Mouse (Mus musculus) right cerebral cortex, adult 2 months (tissue): Measurements from ENCODE around the gene Fyn.
A peak's percentile ranks its signal among the peaks of the same experiment; 100 is the strongest.

Experiments
- DNase-seq, 2 experiments: peaks; one replicate each; pipeline ENCODE4 v3.0.0; 2021 to 2022; ENCODE audit warnings: low spot score in 2 of 2

Fyn gene

DNA sequence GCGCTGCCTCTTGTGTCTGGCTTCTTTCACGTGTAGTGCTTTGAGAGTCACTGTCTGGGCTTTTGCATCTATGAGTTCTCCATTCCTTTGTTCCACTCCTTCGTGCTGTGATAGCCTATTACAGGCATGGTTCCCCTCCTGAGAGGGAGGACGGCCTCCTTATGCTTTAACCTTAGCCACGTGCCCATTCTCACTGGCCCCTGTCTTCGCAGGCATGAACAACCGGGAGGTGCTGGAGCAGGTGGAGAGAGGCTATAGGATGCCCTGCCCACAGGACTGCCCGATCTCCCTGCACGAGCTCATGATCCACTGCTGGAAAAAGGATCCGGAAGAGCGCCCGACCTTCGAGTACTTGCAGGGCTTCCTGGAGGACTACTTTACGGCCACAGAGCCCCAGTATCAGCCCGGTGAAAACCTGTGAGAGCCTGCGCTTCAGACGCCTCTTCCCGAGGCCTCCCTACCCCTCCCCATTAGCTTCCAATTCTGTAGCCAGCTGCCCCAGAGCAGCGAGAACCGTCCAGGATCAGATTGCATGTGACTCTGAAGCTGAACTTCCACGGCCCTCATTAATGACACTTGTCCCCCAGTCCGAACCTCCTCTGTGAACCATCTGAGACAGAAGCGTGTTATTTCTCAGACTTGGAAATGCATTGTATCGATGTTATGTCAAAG lies 195.0 kb downstream of the Fyn start:
- no peak for DNase-seq

DNA sequence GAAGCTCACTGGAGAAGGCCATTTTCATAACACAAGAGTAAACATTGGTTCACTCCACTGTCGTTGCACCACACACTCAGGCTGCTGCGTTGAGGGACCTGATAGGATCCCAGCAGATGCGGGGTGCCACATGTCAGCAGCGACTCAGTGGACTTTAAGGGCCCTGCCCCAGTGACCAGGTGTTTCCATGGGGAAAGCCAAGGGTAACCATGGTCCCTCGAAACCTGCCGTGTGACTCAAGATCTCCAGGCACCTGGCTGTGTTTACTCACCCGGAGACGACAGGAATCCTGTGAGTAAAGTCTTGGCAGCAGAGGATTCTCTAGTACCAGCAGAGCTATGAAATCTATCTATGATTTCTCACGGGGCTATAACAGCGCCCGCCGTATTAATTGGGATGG lies 198.2 kb downstream of the Fyn start:
- no peak for DNase-seq

DNA sequence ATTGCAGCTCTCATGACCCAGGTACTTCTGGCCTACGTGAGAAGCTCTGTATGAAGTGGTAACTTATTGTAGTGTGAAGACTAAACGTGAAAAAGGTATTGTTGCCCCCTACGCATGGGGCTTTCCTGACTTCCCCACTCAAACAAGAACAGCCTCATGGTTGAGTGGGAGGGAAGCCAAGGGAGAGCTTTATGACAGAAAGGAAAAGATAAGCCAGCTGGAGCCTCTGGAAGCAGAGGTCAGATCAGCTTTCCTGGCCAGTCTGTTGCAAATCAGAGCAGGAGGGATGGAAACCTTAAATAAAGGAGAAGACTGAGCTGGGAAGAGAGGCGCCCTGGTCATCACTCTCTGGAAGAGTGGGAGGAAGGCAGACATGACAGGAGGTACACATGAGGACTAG lies 200.3 kb downstream of the Fyn start:
- DNase-seq = no peak

DNA sequence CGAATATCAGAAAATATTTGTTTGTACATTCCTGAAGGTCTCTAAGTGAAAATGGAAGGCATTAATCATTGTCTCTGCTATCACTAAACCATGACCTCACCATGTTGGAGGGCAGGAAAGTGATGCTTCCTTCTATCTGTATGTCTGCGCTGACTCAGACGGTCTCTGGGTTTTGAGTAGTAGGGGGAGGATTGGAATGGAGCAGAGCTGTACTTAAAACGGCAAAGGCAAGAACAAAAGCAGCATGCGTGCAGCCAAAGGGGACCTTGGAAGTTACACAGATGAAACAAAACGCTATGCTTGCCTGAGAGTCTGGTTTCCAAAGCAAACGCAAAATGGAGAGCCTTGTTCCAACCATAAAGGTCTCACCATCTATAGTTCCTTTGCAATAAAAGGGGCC lies 202.4 kb downstream of the Fyn start:
- DNase-seq = no peak

DNA sequence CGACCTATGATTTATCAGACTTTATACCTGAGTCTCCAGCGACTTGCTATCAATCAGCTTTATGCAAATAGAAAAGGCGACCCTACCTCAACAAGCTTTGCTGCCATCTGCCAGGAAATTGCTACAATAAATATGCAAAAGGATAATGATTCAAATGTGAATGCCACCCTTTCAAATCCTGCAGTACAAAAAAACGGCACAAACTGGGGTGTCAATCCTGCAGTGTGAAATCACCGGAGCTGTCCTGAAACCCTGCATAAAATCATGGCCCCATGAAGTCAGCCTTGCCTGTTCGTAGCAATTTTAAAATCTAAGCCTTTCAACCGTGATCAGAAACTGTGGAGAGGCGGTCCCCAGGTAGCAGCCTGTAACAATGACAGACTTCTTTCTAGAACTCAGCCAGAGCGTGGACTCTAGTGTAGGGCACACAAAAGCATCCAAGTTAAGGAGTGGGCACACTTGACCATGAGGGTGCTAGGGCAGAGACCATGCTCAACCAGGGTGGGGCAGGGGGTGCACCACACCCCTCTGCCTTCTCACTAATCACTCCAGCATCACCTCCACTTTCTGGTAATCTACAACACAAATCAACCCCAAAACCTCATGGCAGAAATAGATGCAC lies 203.5 kb downstream of the Fyn start:
- no peak for DNase-seq

DNA sequence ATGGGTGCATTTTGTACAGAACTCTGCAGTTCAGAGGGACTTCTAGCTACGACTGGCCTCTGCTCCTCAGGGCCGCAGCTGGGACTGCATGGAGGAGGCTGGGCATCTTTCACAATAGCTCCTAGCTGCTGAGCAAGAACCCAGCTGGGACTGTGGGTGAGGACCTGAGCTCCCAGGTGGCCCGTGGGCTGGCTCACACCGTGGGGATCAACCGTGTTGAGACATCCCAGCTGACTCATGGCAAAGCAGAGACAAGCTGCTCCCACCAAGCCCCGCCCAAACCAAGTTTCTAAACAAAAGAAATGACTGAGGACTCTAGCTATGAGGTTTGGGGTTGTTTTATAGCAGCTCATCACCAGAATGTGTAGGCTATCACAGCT lies 204.0 kb downstream of the Fyn start:
- DNase-seq = peak; percentile 70 to 76

DNA sequence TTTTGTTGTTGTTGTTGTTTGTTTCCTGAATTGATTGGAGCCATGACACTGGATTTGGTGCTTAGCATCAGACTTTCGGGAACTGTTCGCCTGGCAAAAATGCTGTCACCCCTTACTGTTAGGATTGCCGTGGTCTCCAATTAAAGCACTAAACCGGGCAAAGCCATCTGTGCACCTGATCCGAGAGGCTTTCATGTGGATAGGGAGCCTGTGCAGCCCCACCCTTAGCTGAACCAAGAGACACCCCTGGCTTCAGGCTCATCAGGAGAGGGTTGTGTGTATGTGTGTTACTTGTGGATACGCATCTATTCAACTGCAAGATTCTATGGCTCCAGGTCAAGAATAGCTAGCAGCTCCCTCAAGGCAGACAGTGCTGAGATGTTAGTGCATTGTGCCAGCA lies 207.8 kb downstream of the Fyn start:
- DNase-seq = no peak

DNA sequence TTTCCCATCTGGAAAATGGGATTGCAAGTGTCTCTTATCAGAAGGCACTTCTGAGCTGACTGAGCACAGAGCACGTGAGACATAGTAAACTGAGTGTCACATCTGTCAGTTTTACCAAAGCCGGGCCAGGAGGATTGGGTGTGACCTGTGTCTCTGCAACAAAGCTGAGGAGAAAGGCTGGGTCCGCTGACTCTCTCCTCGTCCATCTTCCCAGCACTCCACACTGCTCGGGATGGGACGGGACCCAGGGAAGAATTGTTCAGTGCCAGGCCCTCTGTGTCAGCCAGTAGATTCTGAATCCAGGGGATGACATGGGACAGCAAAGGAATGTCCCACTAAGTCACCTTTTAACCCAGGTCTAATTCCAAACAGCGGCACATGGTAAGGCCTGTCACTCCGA lies 211.8 kb downstream of the Fyn start:
- DNase-seq = no peak

DNA sequence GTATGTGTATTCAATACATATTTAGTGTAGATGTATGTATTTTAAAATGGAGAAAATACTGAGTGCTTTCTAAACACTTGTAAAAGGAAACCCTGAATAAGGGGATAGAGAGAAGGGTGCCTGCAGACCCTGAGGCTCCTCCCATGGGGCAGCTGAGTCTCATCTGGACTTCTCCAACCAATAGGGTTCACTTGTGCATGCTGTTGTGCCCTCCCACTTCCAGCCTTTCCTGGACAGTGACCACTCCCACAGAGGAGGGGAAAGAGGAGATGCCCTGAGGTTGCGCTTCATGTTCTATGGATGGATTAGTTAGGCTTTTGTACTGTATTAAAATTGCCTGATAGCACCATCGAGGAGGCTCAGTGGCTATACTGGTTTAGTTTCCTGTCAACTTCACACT lies 213.7 kb downstream of the Fyn start:
- DNase-seq = no peak

DNA sequence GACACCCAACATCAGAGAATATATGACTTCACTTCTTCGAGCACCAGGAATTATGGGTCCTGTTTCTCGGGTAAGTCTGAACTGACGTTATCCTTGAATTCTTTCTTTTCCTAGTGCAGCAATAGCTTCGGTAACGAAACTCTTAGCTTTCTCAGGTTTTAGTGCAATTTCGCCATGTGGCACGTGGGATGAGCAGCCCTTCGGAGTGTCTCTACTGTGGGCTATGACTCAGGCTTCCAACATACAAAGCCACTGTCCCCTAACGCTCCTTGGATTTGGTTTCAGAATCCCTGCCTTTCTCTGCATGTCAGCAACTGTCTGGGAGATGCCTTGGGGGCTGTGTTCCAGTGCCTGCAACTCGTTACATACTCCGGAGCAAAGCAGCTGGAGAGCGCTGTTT lies 215.1 kb downstream of the Fyn start:
- DNase-seq = peak; percentile 54 to 56

DNA sequence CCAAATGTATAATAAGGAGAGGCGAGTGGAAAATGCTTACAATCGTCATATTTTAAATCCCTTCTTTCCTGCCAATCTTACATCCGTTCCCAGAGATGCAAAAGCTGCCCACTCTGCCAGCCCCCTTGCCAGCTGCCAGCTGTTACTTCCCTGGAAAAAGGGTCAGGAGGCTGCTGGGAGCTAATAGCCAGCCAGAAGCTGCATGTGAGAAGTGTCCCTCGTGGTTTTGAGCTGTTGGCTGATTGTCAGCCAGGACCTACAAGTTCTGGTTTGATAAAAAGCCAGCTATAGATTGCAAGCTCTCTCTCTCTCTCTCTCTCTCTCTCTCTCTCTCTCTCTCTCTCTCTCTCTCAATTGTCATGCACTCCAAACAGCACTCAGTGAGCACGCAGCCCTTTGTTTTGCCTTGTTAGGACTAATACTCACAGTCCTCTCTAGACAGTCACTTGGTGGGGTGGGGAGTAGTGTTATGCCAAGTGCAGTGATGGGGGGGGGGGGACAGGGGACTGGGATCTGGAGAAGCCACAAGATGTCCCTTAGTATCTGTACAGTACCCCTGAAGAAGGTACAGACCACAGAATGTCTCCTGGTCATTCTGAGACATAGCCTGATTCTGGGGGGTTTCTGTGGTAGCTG lies 218.8 kb downstream of the Fyn start:
- DNase-seq = no peak

DNA sequence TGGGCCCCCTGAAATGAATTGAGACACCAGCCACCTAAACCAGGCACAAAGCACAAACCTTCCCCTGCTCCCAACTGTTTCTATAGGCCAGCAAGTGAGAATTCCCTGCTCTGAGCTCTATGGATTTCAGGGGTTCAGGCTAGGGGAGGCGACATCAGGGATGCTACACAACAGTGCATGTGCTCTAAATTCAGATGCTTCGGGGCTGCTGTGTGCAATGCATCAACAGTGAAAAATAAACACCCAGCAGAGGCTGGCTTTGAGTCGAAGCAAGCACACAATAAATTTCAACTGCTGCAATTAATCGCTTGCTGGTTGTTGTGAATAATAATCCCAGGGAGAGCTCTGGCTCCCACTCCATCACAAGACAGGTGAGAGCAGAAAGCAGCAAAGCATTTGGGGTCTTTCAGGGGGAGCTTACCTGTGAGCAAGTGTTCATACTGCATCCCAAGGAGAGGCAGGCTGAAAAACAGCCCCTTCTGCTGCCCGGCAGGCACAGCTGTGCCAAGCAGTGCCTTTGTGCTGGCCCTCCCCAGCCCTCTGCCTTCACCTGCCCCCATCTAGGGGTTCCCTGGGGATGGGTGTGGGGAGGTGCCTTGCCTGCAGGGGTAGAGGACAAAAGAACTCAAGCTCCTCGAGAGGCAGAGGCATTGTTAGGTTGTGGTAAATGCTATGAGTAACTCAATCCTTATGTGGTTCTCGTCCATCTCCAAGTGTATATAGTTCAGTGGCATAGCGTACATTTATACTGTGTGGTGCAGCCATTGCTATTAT lies 219.5 kb downstream of the Fyn start:
- DNase-seq = no peak

DNA sequence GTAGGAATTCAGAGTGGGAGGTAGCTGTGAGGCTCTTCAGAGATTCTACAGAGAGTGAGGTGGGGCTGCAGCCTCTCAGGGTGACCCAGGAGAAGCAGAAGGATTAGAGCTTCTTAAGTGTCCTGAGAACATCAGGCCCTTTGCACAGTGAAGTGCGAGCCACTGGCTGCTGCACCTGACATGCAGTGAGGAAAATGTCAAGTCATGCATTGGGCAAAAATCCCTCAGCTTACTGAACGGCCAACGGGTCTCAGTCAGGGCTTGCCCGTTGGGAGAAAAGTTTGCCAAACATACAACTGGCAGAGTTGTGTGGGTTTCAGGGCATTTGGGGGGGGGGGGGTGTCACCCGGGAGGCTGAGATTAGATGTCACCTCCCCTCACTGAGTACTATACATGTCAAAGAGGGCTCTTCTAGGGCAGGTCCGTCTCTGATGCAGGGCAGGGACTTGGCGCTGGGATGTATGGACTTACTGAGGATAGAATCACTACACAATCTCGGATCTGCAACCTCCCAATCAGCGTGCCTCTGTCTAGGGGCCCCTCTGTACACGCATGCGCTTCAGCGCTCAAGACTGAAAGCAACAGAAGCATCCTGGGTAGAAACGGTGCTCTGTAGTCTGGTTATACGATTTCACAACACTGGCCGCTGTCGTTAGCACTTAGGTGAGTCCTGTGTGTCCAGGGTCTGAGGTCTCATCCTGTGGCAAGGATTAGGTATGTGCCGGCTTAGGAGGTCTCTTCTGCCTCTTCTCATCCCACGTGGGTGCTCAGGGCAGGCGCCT lies 221.3 kb downstream of the Fyn start:
- DNase-seq = no peak

DNA sequence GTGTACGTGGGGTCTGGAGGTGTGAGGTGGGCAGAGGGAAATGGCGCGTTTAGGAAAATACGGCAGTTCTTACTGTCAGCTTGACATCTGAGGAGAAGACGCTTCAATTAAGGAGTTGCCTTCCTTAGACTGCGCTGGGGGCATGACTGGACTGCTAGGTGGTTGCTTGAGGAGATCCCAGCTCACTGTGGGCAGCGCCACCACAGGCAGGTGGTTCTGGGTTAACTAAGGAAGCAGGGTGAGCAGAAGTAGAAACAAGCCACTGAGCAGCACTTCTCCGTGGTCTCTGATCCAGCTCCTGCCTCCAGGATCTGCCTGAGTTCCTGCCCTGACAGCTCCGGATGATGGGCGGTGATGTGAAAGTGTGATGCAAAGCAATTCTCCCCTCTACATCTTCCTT lies 222.0 kb downstream of the Fyn start:
- DNase-seq = no peak

DNA sequence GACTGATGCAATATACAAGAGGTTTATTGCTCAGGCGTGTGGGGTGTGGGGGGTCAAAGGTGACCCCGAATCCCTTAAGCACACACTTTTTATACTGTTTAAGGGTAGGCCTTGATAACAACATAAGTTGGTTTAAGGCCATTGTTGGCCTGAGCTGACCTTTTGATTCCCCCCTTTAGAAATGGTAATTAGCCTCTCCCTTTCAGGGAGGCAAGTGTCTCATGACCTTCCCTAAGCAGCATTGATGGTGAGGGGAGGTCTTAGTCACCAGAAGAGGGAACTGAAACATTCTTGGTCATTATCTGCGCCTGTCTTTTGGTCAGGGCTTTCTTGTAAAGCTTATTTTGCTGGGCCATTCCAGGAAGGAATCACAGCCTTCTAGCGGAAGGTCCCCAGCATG lies 223.8 kb downstream of the Fyn start:
- DNase-seq = no peak

DNA sequence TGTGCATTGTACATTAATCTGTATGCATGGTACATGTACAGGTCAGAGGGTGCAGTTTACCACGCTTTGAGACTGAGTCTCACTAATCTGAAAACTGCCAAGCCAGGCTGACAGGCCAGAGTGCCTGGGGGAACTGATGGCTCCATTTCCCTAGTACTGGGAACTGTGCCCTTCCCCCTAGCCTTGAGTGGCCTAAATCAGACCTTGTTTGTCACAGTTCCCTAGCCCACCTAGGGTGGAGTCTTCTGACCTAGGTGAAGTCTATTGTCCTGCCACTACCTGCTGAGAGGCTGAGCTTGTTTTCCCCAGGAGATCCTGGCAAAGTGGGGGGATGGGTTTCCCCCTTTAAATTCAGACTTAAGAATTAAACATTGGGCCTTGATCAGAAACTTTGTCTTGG lies 226.1 kb downstream of the Fyn start:
- no peak for DNase-seq

DNA sequence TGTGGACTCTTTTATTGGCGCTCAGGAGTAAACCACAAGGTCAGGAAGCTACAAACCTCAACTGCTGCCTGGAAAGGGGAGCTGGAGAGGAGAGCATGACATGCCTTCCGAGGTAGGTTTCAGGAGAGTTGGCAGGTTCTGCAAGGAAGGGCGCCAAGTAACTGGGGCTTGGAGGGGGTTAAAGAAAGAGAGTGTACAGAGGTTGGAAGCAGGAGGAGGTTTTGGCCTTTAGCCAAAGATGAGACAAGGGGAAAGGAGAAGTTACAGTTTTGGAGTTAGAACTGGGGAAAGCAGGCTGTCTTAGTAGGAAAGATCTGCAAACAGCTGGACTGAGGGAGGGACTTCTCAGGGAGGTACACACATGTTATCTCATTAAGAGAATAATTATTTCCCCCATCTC lies 227.2 kb downstream of the Fyn start:
- DNase-seq = no peak

DNA sequence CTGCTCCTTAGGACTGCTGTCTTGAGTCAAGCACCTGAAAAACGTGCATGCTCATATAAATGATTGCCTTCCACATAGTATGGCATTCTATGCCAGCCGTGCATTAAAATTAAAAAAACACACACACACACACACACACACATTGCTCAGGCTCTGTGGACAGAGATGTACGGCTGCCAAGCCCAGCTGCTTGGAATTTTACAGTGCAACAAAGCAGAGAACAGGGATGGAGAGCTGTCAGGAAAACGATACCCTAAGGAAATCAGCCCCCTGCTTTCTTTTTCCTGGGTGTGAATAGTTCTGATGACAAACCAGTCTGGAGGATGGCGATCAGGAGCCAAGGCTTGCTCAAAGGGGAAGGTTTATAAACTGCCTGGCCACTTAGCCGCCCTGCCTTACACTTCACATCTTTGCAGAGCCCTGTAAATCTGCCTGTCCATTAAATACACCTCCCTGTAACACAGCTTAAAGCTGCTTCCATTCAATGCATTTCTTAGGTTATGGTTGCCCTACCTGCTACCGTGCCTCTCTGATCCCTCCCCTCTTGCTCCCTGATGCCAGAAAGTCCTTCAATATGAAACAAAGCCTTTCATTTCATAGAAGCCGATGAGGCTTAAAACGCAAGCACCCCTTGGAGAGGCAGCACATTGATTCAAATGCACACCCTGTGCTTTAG lies 228.6 kb downstream of the Fyn start:
- DNase-seq = no peak

DNA sequence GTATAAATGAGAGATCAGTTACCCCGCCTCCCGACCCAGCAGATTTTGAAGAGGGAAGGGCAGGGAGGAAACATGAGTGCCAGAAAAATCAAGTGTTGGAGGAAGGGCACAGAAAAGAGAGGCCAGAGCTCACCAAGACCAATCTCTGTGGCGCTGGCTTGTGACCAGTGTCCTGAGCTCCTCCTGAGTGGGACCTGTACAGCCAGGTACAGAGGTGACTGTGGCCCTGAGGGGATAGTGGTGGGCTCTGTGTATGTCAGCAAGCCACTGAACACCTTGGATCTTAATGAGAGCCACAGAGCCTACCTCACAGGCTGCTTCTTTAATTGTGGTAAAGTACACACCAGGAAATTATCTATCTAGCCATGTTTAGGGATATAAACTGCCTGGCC lies 229.1 kb downstream of the Fyn start:
- DNase-seq = no peak

DNA sequence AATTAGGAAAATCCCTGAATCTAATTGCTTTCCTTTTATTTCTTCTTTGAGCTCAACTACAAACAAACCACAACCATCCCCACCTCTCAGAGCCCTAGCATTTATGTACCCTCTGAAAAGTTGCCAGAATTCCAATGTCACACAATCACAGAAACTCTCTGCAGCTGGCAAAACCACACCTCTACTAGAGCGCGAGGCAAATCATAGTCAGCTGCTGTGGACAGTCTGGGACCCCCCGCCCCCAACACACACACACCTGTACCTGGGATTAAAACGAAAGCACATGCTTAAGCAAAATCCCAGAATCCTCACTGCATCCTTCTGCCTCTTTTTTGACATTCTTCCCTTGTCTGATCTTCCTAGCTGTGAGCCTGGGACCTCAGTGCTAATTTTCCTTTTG lies 230.9 kb downstream of the Fyn start:
- DNase-seq = no peak

DNA sequence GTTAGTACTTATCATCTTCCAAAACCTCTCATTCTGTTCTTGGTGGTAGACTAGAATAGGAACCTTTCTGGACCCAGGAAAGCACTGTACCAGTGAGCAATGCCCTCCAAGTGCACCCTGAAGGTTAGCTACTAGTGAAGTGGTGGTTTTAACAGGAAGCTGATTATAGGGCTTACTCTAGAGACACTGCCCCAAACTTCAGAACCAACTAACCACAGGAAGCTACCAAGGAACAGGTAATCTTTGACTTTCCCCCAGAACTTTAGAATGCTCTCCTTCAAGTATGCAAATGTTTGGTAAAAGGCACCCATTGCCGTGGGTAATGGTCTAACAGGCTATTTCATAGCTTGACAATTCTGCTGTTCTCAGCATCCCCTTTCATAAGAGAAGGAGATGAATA lies 231.5 kb downstream of the Fyn start:
- DNase-seq = no peak

DNA sequence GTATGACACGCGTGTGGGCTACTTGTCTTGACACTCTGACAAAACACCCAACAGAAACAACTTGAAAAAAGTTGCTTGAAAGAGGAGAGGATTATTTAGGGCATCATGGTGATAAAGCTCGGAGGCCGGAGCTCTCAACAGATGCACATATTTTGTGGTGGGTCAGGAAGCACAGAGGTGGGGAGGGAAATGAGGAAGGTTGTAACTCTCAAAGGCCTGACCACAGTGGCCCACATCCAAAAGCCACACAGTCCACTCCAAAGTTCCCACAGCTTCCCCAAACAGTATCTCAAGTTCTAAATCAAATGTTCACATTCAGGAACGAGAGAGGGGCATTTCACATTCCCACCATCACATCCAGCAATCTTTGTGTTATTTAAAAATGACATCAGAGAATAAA lies 232.4 kb downstream of the Fyn start:
- DNase-seq = no peak
